Mouse (Mus musculus) midbrain, embryonic 12.5 days (tissue): ENCODE data around the gene Trmt1. TPM values are rescaled to one million over a fixed set of nuclear protein-coding genes. Genes with fewer than 3 reads are reported as not detected.
A peak's percentile ranks its signal among the peaks of the same experiment; 100 is the strongest.

Source experiments
- ATAC-seq: fragments of 200-750 bp; cut with Nextera tagmentation; 2 replicates; pipeline ENCODE4 v1.8.0; 2017; ENCODE audit warnings: low read depth, moderate TSS enrichment, moderate library complexity; ENCODE audit not compliant: low FRiP score
- H3K27ac ChIP-seq: fragments of 300-500 bp; sonication (generic); replicated peaks from 2 replicates; pipeline ENCODE4 v1.5.1; 2016; ENCODE audit warnings: mild to moderate bottlenecking
- H3K27me3 ChIP-seq: fragments of 300-500 bp; sonication (generic); 2 replicates; pipeline ENCODE4 v1.6.1; 2016; ENCODE audit warnings: mild to moderate bottlenecking
- H3K36me3 ChIP-seq: fragments of 300-500 bp; sonication (generic); 2 replicates; pipeline ENCODE4 v1.6.1; 2016
- H3K4me1 ChIP-seq: fragments of 300-500 bp; sonication (generic); 2 replicates; pipeline ENCODE4 v1.6.1; 2016
- H3K4me2 ChIP-seq: fragments of 300-500 bp; sonication (generic); replicated peaks from 2 replicates; pipeline ENCODE4 v1.6.1; 2016; ENCODE audit warnings: mild to moderate bottlenecking, moderate library complexity
- H3K4me3 ChIP-seq: fragments of 300-500 bp; sonication (generic); 2 replicates; pipeline ENCODE4 v1.5.1; 2016; ENCODE audit warnings: mild to moderate bottlenecking
- H3K9ac ChIP-seq: fragments of 300-500 bp; sonication (generic); replicated peaks from 2 replicates; pipeline ENCODE4 v1.6.1; 2016; ENCODE audit warnings: mild to moderate bottlenecking, moderate library complexity
- H3K9me3 ChIP-seq: fragments of 300-500 bp; sonication (generic); 2 replicates; pipeline ENCODE4 v1.6.1; 2016; ENCODE audit warnings: mild to moderate bottlenecking
- WGBS: fragments of 180-500 bp; shearing (Covaris S2); methylation state at CpG from one replicate; pipeline ENCODE4 v1.1.7; 2016; 5-methylcytosine and 5-hydroxymethylcytosine counted together
- polyA plus RNA-seq: library from polyadenylated mRNA; unstranded; fragments of >200 nt; fragmentation: Nextera tagmentation; extraction: Ambion mirVana; gene quantifications from 2 replicates; pipeline ENCODE4 v1.2.1, GENCODE M21; 2016

The Trmt1 gene
- 53.6 and 58.8 TPM in 2 replicates for polyA plus RNA-seq

DNA sequence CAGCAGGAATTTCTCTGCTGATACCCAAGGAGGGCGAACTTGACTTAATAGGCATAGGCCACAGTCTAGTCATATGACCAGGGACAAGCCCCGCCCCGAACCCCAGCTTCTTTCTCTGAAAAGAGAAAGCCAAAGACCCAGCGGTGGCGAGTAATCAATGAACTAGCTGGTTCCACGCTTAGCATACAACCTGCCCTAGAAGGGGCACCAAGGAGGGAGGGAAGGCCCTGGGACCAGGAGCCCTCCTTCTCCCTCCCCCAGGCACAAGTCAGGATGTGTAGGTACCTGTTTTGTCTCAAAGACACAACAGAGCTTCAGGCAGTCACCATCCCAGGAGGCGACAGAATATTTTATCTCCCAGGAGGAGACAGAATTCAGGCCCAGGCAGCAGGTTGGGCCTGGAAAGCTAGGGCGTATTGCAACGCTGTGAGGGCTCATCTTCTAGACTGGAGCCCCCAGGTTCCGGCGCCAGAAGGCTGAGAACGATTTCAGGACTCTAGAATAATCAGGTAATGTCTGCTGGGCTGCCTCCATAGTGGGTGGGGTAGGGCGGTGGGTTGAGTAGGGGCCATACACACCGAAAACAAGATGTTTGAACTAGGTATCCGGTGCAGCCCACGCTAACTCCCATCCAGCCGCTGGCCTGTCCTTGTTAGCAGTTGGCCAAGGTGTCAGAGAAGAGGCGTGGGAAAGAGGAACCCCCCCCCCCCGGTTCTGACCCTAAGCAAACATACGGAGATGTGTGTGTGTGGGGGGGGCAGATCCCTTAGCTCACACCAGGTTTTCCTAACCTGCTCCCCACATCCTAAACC lies at the start of gene Trmt1:
Trmt1 (plus strand) TSS at position 117 of the 812 bp plus-strand sequence.
- H3K9ac ChIP-seq, result peak within 1 kb of the TSS; percentile 100
- H3K27me3 ChIP-seq, result no peaks in the 10 kb centered on the region
- ATAC-seq, result peak; percentile 16; the same call in 1 of the 2 replicates
- peak within 1 kb of the TSS; percentile 93 for H3K27ac ChIP-seq
- peaks cover 46% of the 10 kb centered on the region for H3K4me1 ChIP-seq
- H3K36me3 ChIP-seq, result peaks cover 15% of the 10 kb centered on the region; the same call in 1 of the 2 replicates
- WGBS, result 7% methylated on average over 20 of the region's 20 CpGs
- no peaks in the 10 kb centered on the region for H3K9me3 ChIP-seq
- peak within 1 kb of the TSS; percentile 94 for H3K4me3 ChIP-seq
- peak within 1 kb of the TSS; percentile 88 for H3K4me2 ChIP-seq

DNA sequence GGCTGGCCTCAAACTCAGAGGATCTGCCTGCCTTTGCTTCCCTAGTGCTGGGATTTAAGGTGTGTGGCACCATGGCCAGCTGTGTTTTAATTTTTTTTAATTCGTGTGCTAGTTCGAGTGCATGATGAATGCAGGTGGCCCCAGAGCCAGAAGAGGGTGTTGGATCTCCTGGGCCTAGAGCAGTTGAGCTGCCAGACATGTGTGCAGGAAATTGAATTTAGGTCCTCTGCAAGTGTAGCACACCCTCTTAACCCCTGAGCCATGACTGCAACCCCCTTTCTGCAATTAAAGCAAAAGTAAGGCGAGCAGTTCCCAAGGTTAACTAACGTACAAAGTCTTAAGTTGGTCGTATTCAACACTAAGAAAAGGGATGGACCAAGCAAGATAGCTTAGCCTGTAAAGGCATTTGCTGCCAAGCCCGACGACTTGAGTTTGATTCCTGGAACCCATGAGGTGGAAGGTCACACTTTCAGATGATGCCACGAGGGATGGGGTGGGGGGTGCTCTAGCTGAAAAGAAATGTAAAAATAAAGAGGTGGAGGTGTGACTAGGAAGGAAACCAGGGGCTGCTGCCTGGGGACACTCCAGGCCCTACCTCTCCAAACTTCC lies 48.1 kb upstream of the Trmt1 start:
- no peaks in the 10 kb centered on the region; the same call in 1 of the 2 replicates for H3K27me3 ChIP-seq
- ATAC-seq, result no peak
- peak overlapping the region; percentile 92 for H3K27ac ChIP-seq
- peaks cover 43% of the 10 kb centered on the region for H3K4me1 ChIP-seq
- H3K36me3 ChIP-seq, result no peaks in the 10 kb centered on the region
- H3K4me2 ChIP-seq, result peak overlapping the region; percentile 79
- WGBS, result 43% methylated on average over 8 of the region's 8 CpGs
- H3K4me3 ChIP-seq, result peak overlapping the region; percentile 58
- H3K9me3 ChIP-seq, result no peaks in the 10 kb centered on the region
- peak overlapping the region; percentile 80 for H3K9ac ChIP-seq

DNA sequence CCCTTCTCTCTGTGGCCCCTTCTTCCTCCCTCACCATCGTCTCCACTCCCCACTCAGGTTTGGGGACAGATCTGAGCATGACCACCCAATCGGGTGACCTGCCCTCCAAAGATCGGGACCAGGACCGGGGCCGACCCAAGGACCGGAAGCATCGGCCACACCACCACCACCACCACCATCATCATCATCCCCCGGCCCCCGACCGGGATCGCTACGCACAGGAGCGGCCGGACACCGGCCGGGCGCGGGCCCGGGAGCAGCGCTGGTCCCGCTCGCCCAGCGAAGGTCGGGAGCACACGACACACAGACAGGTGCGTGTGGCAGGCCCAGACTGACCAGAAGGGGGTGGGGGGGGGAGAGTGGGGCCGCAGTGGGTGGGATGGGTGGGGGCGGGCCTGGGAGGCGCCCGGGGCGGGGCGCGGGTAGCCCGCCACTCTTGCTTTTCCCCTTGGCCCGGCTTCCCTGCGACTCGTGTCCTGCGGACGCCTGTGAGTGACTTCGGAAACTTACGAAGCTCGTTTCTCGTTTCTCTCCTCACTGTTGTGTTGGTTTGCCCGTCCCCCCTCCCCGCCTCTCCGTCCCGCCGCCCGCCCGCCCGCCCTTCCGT lies 47.4 kb upstream of the Trmt1 start:
- Histone ChIP-seq H3K4me1 (peaks cover 39% of the 10 kb centered on the region), H3K36me3 (no peaks in the 10 kb centered on the region), H3K9me3 (no peaks in the 10 kb centered on the region), H3K27ac (peak overlapping the region; percentile 92), H3K4me2 (peak overlapping the region; percentile 79), H3K9ac (peak overlapping the region; percentile 80), H3K27me3 (no peaks in the 10 kb centered on the region; the same call in 1 of the 2 replicates), H3K4me3 (peak overlapping the region; percentile 58)
- peak; percentile 16; the same call in 1 of the 2 replicates for ATAC-seq
- WGBS, result under 1% methylated on average over 45 of the region's 52 CpGs

DNA sequence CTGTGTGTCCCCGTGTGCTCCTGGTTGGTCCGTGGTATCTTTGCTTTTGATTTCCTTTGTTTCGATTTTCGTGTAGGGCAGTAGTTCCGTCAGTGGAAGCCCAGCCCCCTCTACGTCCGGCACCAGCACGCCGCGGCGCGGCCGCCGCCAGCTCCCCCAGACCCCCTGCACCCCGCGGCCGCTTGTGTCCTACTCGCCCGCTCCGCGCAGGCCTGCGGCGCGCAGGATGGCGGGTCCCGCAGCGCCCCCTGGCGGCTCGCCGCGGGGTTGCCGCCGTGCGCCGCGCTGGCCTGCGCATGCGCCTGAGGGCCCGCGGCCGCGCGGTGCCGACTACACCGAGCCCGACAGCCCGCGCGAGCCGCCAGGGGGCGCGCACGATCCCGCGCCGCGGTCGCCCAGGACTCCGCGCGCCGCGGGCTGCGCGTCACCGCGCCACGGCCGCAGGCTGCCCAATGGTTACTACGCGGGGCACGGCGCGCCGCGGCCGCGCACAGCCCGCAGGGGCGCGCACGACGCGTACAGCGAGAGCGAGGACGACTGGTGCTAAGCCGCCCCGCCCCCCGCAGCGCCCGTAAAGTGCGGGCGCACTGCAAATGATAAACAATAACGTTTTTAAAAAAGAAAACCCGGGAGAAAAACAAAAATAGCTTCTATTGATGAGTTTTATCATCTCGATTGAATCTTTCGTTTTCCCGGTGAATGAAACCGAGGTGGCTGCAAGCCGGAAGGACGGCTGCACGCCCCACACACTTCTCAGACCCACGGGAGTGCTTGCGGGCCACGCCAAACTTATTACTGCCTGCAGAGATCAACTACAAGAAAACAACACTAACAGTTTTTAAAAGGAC lies 46.7 kb upstream of the Trmt1 start:
- peak overlapping the region; percentile 92 for H3K27ac ChIP-seq
- peak overlapping the region; percentile 79 for H3K4me2 ChIP-seq
- peak; percentile 89 for ATAC-seq
- H3K27me3 ChIP-seq, result no peaks in the 10 kb centered on the region; the same call in 1 of the 2 replicates
- under 1% methylated on average over 94 of the region's 106 CpGs for WGBS
- H3K36me3 ChIP-seq, result no peaks in the 10 kb centered on the region
- H3K4me3 ChIP-seq, result peak overlapping the region; percentile 58
- peak overlapping the region; percentile 80 for H3K9ac ChIP-seq
- H3K9me3 ChIP-seq, result no peaks in the 10 kb centered on the region
- H3K4me1 ChIP-seq, result peaks cover 32% of the 10 kb centered on the region

DNA sequence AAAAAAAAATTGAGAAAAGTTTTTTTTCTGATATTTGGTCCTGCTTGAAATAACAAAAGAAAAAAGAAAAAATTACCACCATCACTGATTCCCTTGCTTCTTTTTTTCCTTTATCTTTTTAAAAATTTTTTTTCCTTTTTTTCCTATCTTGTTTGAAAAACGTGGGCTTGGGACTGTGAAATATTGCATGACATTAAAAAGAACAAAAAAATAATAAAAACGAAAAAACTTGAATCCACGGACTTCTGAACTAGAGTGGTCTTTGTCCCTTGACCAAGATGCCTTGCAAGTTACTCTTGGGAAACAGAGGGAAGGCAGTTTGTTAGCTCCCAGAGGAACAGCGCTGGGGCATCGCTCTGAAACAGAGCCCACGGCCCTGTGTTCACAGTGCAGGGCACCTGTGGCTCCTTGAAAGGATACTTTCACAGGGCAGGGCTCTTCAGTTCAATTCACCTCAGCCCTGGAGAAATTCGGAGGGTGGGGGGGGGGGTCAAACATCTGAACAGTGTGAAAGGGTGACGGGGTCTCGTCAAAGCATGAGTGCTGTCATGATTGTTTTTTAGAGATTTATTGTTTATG lies 46.0 kb upstream of the Trmt1 start:
- H3K27me3 ChIP-seq, result no peaks in the 10 kb centered on the region; the same call in 1 of the 2 replicates
- H3K4me3 ChIP-seq, result peak overlapping the region; percentile 58
- H3K9me3 ChIP-seq, result no peaks in the 10 kb centered on the region
- H3K27ac ChIP-seq, result no peak overlapping the region
- WGBS, result 30% methylated on average over 9 of the region's 9 CpGs
- 0 out of 2 replicates have a peak overlapping the region, but pooled peaks have one; percentile 8 for H3K9ac ChIP-seq
- peaks cover 25% of the 10 kb centered on the region for H3K4me1 ChIP-seq
- no peak for ATAC-seq
- no peaks in the 10 kb centered on the region for H3K36me3 ChIP-seq
- peak overlapping the region; percentile 50 for H3K4me2 ChIP-seq

DNA sequence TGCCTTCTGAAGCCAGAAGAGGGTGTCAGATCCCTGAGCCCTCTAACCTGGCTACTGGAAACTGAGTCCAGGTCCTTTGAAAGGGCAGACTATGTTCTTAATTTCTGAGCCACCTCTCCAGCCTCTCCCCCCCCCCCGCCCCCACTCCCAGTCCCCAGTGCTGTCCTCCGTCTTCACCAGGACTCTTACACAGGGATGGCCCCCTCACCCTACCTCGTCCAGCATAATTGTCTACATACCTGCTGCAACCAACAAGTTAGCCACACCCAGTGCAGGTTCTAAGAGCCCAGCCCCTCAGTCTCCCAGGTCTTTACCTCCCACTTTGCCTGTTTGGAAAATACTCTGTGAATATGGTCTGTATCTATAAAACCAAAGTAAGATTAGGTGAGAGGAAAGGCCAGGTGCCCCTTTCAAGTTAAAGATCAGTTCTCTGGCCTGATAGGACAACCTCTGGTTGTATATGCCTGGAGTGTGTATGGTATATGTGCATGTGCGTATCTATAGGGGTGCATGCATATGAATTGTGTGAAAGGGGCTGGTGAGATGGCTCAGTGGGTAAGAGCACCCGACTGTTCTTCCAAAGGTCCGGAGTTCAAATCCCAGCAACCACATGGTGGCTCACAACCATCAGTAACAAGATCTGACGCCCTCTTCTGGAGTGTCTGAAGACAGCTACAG lies 45.4 kb upstream of the Trmt1 start:
- no peak overlapping the region for H3K4me2 ChIP-seq
- H3K4me3 ChIP-seq, result no peak overlapping the region
- ATAC-seq, result no peak
- H3K9me3 ChIP-seq, result no peaks in the 10 kb centered on the region
- H3K9ac ChIP-seq, result no peak overlapping the region
- no peaks in the 10 kb centered on the region; the same call in 1 of the 2 replicates for H3K27me3 ChIP-seq
- H3K4me1 ChIP-seq, result peaks cover 19% of the 10 kb centered on the region
- H3K36me3 ChIP-seq, result no peaks in the 10 kb centered on the region
- no peak overlapping the region for H3K27ac ChIP-seq
- 76% methylated on average over 6 of the region's 7 CpGs for WGBS

DNA sequence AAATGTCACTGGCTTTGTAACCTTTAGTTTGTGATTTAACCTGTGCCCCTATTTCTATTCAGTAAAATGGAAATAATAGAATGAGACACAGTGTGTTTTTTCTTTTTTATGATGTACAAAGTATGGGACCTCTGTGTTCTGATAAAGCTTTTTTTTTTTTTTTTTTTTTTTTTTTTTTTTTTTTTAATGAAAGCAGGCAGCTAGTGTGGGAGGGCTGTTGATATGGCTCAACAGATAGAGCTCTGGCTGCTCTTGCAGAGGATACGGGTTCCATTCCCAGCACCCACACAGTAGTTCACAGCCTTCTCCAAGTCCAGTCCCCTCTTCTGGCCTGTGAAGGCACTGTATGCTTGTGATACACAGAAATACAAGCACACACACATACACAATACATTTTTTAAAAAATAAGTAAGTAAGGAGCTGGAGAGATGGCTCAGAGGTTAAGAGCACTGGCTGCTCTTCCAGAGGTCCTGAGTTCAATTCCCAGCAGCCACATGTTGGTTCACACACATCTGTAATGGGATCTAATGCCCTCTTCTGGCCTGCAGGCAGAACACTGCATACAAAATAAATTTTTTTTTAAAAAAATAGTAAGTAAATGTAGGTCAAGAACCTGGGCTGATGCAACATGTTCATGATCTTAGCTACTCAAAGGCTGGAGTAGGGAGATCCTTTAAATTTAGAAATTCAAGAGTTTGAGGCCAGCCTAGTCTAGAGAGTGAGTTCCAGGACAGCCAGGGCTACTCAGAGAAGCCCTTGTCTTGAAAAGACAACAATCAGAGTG lies 44.3 kb upstream of the Trmt1 start:
- Histone ChIP-seq H3K4me1 (peaks cover 11% of the 10 kb centered on the region), H3K9me3 (no peaks in the 10 kb centered on the region), H3K9ac (no peak overlapping the region), H3K27me3 (no peaks in the 10 kb centered on the region; the same call in 1 of the 2 replicates), H3K4me3 (no peak overlapping the region), H3K4me2 (no peak overlapping the region), H3K27ac (no peak overlapping the region), H3K36me3 (no peaks in the 10 kb centered on the region)
- 89% methylated on average over 1 of the region's 1 CpGs for WGBS
- no peak for ATAC-seq

DNA sequence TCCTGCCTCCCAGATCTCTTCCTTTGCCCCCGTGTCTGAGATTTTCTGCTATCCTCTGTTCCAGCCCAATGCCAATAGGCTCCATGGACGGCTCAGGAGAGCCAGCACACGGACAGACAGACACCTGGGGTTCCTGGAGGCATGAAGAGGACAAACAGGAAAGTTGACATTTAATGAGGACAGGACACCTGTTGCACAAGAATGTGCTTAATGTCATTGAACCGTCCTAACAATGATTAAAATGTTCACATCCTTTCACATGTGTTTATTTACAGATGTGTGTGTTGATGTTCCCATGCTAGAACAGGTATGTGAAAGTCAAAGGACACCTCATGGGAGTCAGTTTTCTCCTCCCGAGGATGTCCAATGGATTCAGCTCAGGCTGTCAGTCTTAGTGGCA lies 43.1 kb upstream of the Trmt1 start:
- no peak overlapping the region for H3K27ac ChIP-seq
- no peak overlapping the region for H3K9ac ChIP-seq
- H3K9me3 ChIP-seq, result no peaks in the 10 kb centered on the region
- no peaks in the 10 kb centered on the region; the same call in 1 of the 2 replicates for H3K27me3 ChIP-seq
- H3K4me3 ChIP-seq, result no peak overlapping the region
- WGBS, result 74% methylated on average over 5 of the region's 5 CpGs
- H3K36me3 ChIP-seq, result no peaks in the 10 kb centered on the region
- no peak overlapping the region for H3K4me2 ChIP-seq
- peaks cover 17% of the 10 kb centered on the region for H3K4me1 ChIP-seq
- ATAC-seq, result no peak

DNA sequence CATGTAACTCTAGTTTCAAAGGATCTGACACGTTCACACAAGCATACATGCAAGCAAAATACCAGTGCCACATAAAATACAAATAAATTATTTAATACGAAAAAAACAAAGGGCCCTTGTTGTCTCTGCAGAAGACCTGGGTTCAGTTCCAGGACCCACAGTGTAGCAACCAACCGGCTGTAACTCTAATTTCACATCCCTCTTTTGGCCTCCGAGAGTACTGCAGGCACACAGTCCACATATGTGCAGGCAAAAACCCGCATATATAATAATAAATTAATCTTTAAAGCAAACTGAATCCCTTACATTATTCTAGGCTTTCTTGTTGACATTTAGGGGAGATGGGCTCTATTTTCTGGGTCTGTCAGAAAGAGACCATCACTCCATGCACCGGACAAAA lies 39.3 kb upstream of the Trmt1 start:
- Histone ChIP-seq H3K27ac (peak overlapping the region; percentile 61), H3K4me1 (peaks cover 13% of the 10 kb centered on the region), H3K9ac (no peak overlapping the region), H3K4me2 (no peak overlapping the region; the same call in 1 of the 2 replicates), H3K9me3 (no peaks in the 10 kb centered on the region), H3K4me3 (no peak overlapping the region), H3K27me3 (no peaks in the 10 kb centered on the region; the same call in 1 of the 2 replicates), H3K36me3 (no peaks in the 10 kb centered on the region)
- 58% methylated on average over 6 of the region's 6 CpGs for WGBS
- ATAC-seq, result peak; percentile 30; the same call in 1 of the 2 replicates

DNA sequence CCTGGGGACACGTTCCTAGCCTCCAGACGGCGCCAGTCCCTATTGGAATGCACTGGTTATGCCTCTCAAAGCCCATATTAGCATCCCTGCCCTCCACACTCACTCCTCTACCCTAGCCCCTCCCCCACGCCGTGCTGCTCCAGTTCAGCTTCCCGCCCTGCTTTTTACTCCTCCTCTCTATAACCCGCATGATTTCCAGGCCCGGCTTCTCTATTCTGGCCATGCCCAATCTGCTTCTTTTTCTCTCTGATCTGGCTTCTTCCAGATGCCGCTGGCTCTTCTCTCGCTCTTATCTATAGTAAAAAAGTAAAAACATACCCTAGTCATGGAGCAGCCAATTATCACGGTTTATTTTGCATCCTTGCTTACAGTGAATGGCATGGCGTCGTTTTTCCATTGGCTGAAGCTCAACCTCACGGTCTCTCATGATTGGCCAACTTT lies 38.6 kb upstream of the Trmt1 start:
- Histone ChIP-seq H3K27me3 (no peaks in the 10 kb centered on the region; the same call in 1 of the 2 replicates), H3K36me3 (no peaks in the 10 kb centered on the region), H3K4me3 (peak overlapping the region; percentile 14; the same call in 1 of the 2 replicates), H3K9me3 (no peaks in the 10 kb centered on the region), H3K4me2 (peak overlapping the region; percentile 50), H3K9ac (0 out of 2 replicates have a peak overlapping the region, but pooled peaks have one; percentile 31), H3K4me1 (peaks cover 13% of the 10 kb centered on the region), H3K27ac (peak overlapping the region; percentile 61)
- peak; percentile 74 for ATAC-seq
- WGBS, result 2% methylated on average over 14 of the region's 14 CpGs
